Mouse (Mus musculus) mouse embryonic stem cell (cell line): Measurements from ENCODE around the gene Phka1.

Source experiments
- in situ Hi-C, 2 experiments: fragments of 300-500 bp; cut with MboI; formaldehyde crosslinking; loops; 1 replicate in 1 of 2; 3 replicates in 1 of 2; pipeline ENCODE4 v1.14.3; 2019 to 2020; ENCODE audit warnings: low sequenced_read_pairs in 2 of 2, low pct_unique_long_range_greater_than_20kb in 1 of 2, mixed read lengths in 1 of 2; ENCODE audit not compliant: unreplicated experiment in 1 of 2

Gene Phka1

GRCm38 (mm10) chrX:102478965-102479364 is 165.1 kb downstream of the Phka1 start:
- in situ Hi-C loops: loop anchor here (5.0 to 10.0 kb wide), 2 partner anchors 242 to 244 kb away; no protein-coding TSS in a partner anchor

GRCm38 (mm10) chrX:102478481-102478880 is 165.6 kb downstream of the Phka1 start:
- in situ Hi-C loops: loop anchor here (5.0 to 10.0 kb wide), 2 partner anchors 241 to 244 kb away; no protein-coding TSS in a partner anchor

DNA sequence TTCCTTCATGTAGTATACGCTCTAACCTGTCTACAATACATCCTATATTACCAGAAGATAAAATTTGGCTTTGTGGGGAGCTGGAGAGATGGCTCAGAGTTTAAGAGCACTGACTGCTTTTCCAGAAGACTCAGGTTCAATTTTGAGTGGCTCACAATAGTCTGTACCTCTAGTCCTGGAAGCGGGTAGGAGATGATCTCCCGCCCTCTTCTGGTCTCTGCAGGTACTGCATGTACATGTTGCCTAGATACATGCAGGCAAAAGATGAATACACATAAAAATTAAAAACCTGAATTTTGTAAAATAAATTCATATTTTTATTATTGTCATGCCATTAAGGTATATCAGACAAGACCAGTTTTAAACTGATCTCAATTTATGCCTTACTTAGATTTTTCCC is 167.3 kb downstream of the Phka1 start:
- in situ Hi-C loops: loop anchor here (5.0 to 10.0 kb wide), 2 partner anchors 239 to 242 kb away; no protein-coding TSS in a partner anchor

- in situ Hi-C loops: loop anchor here (5.0 to 10.0 kb wide), 2 partner anchors 238 to 241 kb away; no protein-coding TSS in a partner anchor
These were observed 168.5 kb downstream of the Phka1 start for GRCm38 (mm10) chrX:102475555-102475954.
